Mouse (Mus musculus): ENCODE results near the gene Cactin.

Gene Cactin

DNA sequence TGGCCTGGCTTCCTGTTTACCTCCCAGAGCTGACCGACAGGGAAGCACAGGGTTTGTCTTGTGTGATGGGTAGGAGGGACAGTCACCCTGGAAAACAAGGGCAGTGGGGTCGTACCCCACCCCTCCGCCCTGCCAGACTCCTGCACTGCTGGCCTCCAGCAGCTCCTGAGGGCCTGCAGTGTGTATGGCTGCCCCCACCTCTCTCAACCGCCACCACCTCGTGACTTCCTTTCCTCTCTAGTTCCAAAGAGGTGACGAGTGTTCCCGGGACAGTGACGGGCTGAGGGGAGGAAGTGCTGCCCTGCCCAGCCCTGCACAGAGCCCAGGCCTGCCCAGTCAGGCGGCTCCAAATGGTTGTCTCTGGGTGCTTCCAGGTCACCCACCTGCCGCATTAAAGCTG is 23.1 kb upstream of the Cactin start:
- no peak for ATAC-seq (ENCODE audit: low TSS enrichment)

DNA sequence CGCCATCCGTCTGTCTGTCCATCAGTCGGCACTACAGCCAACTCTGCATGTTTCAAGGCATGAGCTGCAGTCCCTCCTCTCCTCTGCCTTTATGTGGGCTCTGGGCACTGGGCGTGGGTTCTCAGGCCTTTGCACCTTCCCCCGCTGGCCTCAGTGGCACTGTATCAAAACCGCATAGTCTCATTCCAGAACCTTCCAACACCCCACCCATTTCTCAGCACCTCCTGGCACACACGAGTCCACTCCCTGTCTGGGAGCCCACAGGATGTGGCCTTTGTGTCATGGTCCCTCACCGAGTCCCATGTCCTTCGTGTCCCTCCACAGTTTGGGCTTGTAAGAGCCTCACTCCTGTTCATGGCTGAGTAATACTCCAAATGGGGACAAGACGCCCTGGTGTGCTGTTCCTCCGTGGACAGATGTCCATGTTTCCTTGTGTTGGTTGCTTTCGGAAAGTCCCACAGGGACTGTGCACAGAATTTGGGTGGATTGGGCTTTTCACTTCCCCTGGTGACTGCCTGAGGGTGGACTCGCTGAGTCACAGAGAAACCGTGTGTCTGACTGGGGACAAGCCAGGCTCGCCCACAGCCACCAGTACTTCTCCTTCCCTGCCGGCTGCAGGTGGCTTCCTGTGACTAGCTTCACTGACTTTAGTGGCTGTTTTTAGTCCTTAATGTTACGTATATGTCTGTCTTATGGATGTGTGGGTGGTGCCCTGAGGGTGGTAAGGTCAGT is 22.4 kb upstream of the Cactin start:
- ATAC-seq (ENCODE audit: low TSS enrichment): peak; percentile 60

DNA sequence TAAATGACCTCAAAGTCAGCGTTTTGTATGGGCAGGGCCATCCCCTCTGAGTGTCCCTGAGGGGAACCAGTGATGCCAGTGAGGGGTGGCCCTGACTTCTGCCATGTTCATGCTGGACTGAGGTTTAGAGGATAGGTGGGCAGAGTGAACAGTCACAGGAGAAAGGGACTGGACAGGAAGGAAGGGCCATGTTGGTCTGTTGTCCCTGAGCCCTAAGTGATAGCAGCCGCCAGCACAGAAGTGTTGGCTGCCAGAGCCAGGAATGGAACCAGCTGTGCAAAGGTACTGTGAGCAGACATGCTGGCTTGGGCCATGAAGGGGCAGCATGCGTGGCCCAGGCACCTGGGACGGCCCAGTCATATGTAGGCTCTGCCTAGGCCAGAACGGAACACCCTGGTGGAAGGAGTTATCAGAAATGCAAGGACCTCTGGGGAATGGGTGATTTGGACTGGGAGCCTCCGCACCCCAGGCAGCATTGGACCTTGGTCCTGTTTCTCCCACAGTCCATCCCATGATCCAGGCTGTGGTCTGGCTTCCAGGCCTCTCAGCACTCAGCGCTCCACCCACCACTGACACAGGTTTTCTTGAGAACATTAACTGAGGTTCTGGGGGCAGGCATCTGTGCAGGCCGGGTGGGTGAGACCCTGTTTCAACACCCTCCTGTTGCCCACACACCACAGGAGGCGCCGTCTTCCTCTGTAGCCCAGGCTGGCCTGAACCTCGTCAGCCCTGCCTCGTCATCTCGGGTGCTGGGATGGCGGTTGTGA is 21.1 kb upstream of the Cactin start:
- no peak for ATAC-seq (ENCODE audit: low TSS enrichment)

GRCm38 (mm10) chr10:81300352-81300907 is 20.5 kb upstream of the Cactin start:
- no peak for ATAC-seq (ENCODE audit: low TSS enrichment)

GRCm38 (mm10) chr10:81301321-81301720 is 19.6 kb upstream of the Cactin start:
- no peak for ATAC-seq (ENCODE audit: low TSS enrichment)

- ATAC-seq (ENCODE audit: low TSS enrichment): no peak
Observed at GRCm38 (mm10) chr10:81302288-81302687, 18.6 kb upstream of the Cactin start.

DNA sequence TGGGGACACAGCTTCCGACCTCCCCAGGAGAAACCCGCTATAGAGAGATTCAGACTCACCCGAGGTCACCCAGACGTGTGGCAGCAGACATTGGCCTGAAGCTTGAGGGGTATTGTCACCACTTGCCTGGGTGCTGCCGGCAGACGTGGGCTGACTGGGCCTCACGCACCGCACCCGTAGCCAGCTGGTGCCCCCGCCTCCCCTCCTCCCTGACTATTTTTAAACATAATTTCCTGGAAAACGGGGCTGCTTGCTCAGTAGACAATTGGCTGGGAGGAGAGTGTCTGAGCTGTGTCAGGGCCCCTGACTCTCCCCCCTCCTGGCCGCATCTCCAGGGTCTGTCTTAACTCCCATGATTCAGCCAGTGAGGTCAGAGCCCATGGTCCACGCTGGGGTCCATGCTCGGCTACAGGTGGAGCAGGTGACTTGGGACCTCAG is 18.1 kb upstream of the Cactin start:
- peak; percentile 18 for ATAC-seq (ENCODE audit: low TSS enrichment)

DNA sequence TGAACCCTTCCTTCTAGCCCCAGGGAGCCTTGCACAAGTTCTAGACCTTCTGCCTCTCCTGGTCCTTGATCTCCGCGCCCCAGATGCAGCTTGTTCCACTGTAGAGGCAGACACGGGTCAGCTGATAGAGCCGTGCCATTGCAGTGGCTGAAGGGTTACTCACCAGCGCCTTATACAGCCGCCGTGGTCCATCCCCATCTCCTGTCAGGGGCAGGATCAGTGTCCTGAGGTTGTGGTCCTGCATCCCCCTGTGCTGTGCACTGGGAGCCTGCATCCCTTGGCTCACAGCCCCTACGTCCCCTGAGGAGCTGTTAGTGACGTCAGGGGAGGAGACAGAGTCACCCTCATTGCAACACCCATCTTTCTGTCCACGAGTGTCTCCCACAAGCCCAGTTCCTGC is 17.6 kb upstream of the Cactin start:
- no peak for ATAC-seq (ENCODE audit: low TSS enrichment)

GRCm38 (mm10) chr10:81303761-81304160 is 17.1 kb upstream of the Cactin start:
- ATAC-seq (ENCODE audit: low TSS enrichment): no peak

GRCm38 (mm10) chr10:81304597-81305238 is 16.2 kb upstream of the Cactin start:
- ATAC-seq (ENCODE audit: low TSS enrichment): no peak

- ATAC-seq (ENCODE audit: low TSS enrichment): no peak
Observed at GRCm38 (mm10) chr10:81305663-81306062, 15.2 kb upstream of the Cactin start.

DNA sequence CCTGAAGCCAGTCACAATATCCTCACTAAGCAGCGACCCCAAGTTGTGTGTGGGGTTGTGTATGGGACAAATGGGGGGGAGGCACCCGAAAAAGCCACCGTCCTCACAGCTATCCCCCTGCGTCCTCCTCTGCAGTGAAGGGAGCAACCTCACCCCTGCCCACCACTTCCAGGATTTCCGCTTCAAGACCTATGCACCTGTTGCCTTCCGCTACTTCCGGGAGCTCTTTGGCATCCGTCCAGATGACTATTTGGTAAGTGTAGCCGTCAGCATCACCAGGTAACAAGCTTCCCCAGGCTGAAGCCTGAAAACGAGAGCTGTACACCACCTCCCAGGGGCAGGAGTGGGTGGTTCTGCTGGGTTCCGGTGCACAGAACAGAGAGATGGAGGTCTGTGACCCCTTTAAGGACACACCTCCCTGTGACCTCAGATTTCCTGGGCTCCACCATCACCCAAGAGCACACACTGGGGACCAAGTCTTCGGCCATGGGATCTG is 14.7 kb upstream of the Cactin start:
- ATAC-seq (ENCODE audit: low TSS enrichment): no peak

- peak; percentile 39 for ATAC-seq (ENCODE audit: low TSS enrichment)
Observed at GRCm38 (mm10) chr10:81306837-81307682, 13.8 kb upstream of the Cactin start.

- ATAC-seq (ENCODE audit: low TSS enrichment): no peak
Observed at GRCm38 (mm10) chr10:81309571-81309970, 11.3 kb upstream of the Cactin start.

DNA sequence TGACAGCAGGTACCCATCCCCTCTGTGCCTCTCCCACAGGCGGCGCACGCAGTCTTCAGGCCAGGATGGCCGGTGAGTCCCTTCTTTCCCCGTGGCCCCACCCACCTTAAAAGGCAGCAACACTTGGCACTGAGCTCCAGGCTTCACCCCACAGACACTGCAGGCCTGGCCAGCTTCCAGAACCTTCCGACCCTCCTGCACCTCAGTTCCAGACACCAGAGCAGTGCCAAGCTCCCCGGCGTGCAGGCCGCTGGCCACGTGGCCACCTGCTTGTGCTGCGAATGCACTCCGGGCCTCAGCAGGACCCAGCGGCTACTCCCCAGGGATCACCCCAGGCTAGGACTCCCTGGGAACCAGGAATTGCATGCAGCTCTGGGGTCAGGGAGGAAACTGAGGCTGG is 7.3 kb upstream of the Cactin start:
- no peak for ATAC-seq (ENCODE audit: low TSS enrichment)

DNA sequence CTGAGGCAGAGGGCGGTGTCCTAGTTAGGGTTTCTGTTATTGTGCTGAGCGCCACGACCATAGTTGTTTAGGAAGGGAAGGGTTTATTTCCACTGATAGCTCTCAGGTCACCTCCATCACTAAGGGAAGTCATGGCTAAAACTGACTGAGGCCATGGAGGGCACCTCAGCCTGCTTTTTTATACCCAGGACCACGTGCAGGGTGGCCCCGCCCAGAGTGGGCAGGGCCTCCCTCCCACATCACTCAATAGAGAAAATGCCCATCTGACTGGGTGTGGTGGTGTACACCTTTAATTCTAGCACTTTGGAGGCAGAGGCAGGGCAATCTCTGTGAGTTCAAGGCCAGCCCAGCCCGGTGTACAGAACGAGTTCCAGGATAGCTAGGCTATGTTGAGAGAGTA is 6.7 kb upstream of the Cactin start:
- no peak for ATAC-seq (ENCODE audit: low TSS enrichment)

- ATAC-seq (ENCODE audit: low TSS enrichment): no peak
Observed at GRCm38 (mm10) chr10:81315587-81315986, 5.3 kb upstream of the Cactin start.

GRCm38 (mm10) chr10:81316338-81317060 is 4.4 kb upstream of the Cactin start:
- no peak for ATAC-seq (ENCODE audit: low TSS enrichment)

DNA sequence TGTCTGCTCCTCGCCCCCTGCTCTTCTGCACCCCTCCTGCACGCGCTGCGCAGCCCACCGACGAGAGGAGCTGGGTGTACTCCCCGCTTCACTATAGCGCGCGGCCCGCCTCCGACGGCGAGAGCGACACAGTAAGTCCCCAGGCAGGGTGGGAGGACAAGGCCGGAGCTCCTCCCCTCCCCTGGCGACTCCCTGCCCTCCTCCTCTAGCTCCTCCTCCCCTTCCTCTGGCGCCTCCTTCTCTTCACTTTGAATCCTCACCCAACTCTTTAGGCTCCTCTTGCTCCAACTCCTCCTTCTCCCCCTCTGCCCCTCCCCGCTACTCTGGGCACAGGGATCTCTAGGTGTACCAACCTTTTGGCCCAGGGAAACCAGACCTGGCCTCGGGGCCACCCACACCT is 3.6 kb upstream of the Cactin start:
- no peak for ATAC-seq (ENCODE audit: low TSS enrichment)

- no peak for ATAC-seq (ENCODE audit: low TSS enrichment)
Observed at GRCm38 (mm10) chr10:81318589-81319329, 2.1 kb upstream of the Cactin start.

Measured in frontal cortex, adult (tissue).